Mouse (Mus musculus) right cerebral cortex, postnatal 36 days (tissue): ENCODE results near the gene Zfpm1.
A peak's percentile ranks its signal among the peaks of the same experiment; 100 is the strongest.

Experiments used
- DNase-seq, 2 experiments: peaks; one replicate each; pipeline ENCODE4 v3.0.0; 2022; ENCODE audit warnings: low spot score in 2 of 2, mixed read lengths in 1 of 2

Gene Zfpm1

GRCm38 (mm10) chr8:122376365-122377231 lies 94.7 kb downstream of the Zfpm1 start, which contains the start of gene Zc3h18:
TSS of gene Zc3h18 (plus strand) at chr8:122376609.
- peak; percentile 98 to 99 for DNase-seq

GRCm38 (mm10) chr8:122383039-122383438 lies 101.1 kb downstream of the Zfpm1 start:
- no peak for DNase-seq
